Mouse (Mus musculus): ENCODE results near the gene Astn1.

The Astn1 gene

GRCm38 (mm10) chr1:158740161-158740766 is 378.2 kb downstream of the Astn1 start:
- DNase-seq (ENCODE audit: low spot score), result no peak

- no peak for DNase-seq (ENCODE audit: low spot score)
Observed at GRCm38 (mm10) chr1:158740949-158741348, 378.9 kb downstream of the Astn1 start.

All from T-cell, adult 2 months (primary cell).